Comparison of ENCODE assay signal across 23 mouse cellular contexts in genomic region chr4:8154589-8155198, GRCm38 (mm10).
DNase-seq lines count a peak whose midpoint lies in the region; ATAC-seq and TF ChIP-seq lines count a peak whose summit lies in the region.
"Had no signal": no experiment of that assay in that cellular context is flagged by ENCODE, and none has a peak within 500 bp of the region (broad histone marks: within the 10 kb centered on the region; RNA-seq: fewer than 3 reads in every experiment).

No protein-coding gene starts in this region.

- no peak for TF ChIP-seq POLR2A in liver, adult 2 months (IDR thresholded peaks at IDR 0.05; ENCODE audit: extremely low read depth, insufficient read depth, low read length)

- 73% methylated on average over 6 of the region's 6 CpGs for WGBS in kidney, embryonic 14.5 days
- 90% methylated on average over 6 of the region's 6 CpGs for WGBS in liver, adult 2 months
- WGBS in liver, embryonic 12.5 days (ENCODE audit: insufficient replicate concordance) = 65% methylated on average over 6 of the region's 6 CpGs

- TF ChIP-seq CTCF in liver, adult 2 months (IDR thresholded peaks at IDR 0.05; ENCODE audit: low read depth, low read length) = no peak

- H3K27ac ChIP-seq in kidney, embryonic 14.5 days (ENCODE audit: low read depth, low read length) = no peak overlapping the region
- H3K27ac ChIP-seq in liver, adult 2 months (replicated peaks; ENCODE audit: insufficient read depth, low read depth, low read length) = no peak overlapping the region
- no peak overlapping the region for H3K27ac ChIP-seq in liver, embryonic 12.5 days
- H3K27ac ChIP-seq in ES-E14 (ENCODE audit: insufficient read depth, low read depth, low read length, poor library complexity, severe bottlenecking) = peak overlapping the region; percentile 61
- H3K27ac ChIP-seq: embryonic facial prominence, embryonic 10.5 days; forebrain, embryonic 13.5 days; gastrocnemius, adult 2 months; heart, adult 2 months; heart, embryonic 15.5 days; hindbrain, embryonic 13.5 days; hindbrain, postnatal 0 days had no signal

- H3K4me2 ChIP-seq in kidney, embryonic 14.5 days (replicated peaks; ENCODE audit: low read depth, low read length) = no peak overlapping the region
- no peak overlapping the region for H3K4me2 ChIP-seq in liver, embryonic 12.5 days
- H3K4me2 ChIP-seq: forebrain, embryonic 13.5 days; heart, embryonic 11.5 days; heart, embryonic 15.5 days; hindbrain, embryonic 13.5 days had no signal

- H3K4me3 ChIP-seq in kidney, embryonic 14.5 days (ENCODE audit: low read length) = no peak overlapping the region
- H3K4me3 ChIP-seq in liver, adult 2 months (ENCODE audit: insufficient read depth, low read depth, low read length) = no peak overlapping the region
- no peak overlapping the region for H3K4me3 ChIP-seq in liver, embryonic 12.5 days
- H3K4me3 ChIP-seq in ES-E14 (ENCODE audit: insufficient read depth in 1 of 2, low read depth in 1 of 2, low read length in 2 of 2, poor library complexity in 1 of 2, severe bottlenecking in 1 of 2) = no peak overlapping the region
- H3K4me3 ChIP-seq: embryonic facial prominence, embryonic 10.5 days; forebrain, embryonic 13.5 days; gastrocnemius, adult 2 months; heart, adult 2 months; heart, embryonic 15.5 days; hindbrain, embryonic 13.5 days had no signal

- no peak for DNase-seq in kidney, adult 18-20 months
- DNase-seq in liver, adult 2 months (ENCODE audit: extremely low read depth, low read depth, low spot score) = peak; percentile 8
- DNase-seq in ES-E14 (ENCODE audit: low read depth, low spot score) = peak; percentile 70
- no peak for DNase-seq in gastrocnemius, postnatal 4 days (ENCODE audit: low spot score in 2 of 2)
- DNase-seq: adrenal gland, adult 8-10 months; adrenal gland, postnatal 36 days; cerebellum, adult 2 months; cerebellum, postnatal 10 days; forebrain, postnatal 0 days; gastrocnemius, adult 2 months; gastrocnemius, postnatal 36 days; heart, adult 2 months; heart, postnatal 14 days had no signal

- peak; percentile 32; the same call in 1 of the 2 replicates for ATAC-seq in kidney, embryonic 14.5 days (ENCODE audit: low FRiP score, low TSS enrichment)
- ATAC-seq in liver, embryonic 12.5 days = no peak
- ATAC-seq in granulocyte monocyte progenitor cell, adult 5-6 weeks (replicated peaks; ENCODE audit: poor library complexity, severe bottlenecking) = no peak
- ATAC-seq: forebrain, embryonic 13.5 days; forebrain, postnatal 0 days; hindbrain, postnatal 0 days had no signal

- H3K36me3 ChIP-seq in kidney, embryonic 14.5 days (ENCODE audit: control insufficient read depth, insufficient read depth, low read length) = no peaks in the 10 kb centered on the region
- peaks cover 17% of the 10 kb centered on the region for H3K36me3 ChIP-seq in liver, adult 2 months (ENCODE audit: control insufficient read depth, insufficient read depth, low read length)
- no peaks in the 10 kb centered on the region for H3K36me3 ChIP-seq in liver, embryonic 12.5 days
- no peaks in the 10 kb centered on the region for H3K36me3 ChIP-seq in ES-E14 (ENCODE audit: control insufficient read depth, insufficient read depth, low read length, poor library complexity, severe bottlenecking)
- H3K36me3 ChIP-seq: embryonic facial prominence, embryonic 10.5 days; heart, embryonic 15.5 days; hindbrain, embryonic 13.5 days had no signal

- H3K9me3 ChIP-seq in kidney, embryonic 14.5 days (ENCODE audit: control insufficient read depth, low read length) = no peaks in the 10 kb centered on the region
- no peaks in the 10 kb centered on the region for H3K9me3 ChIP-seq in liver, embryonic 12.5 days (replicated peaks)
- no peaks in the 10 kb centered on the region for H3K9me3 ChIP-seq in ES-E14 (ENCODE audit: control insufficient read depth, insufficient read depth, low read depth, low read length)
- H3K9me3 ChIP-seq: embryonic facial prominence, embryonic 10.5 days; forebrain, embryonic 13.5 days; heart, embryonic 15.5 days; hindbrain, embryonic 13.5 days had no signal

- no peak overlapping the region for H3K9ac ChIP-seq in kidney, embryonic 14.5 days (ENCODE audit: low read depth, low read length)
- no peak overlapping the region for H3K9ac ChIP-seq in liver, adult 2 months (ENCODE audit: low read depth, low read length)
- no peak overlapping the region for H3K9ac ChIP-seq in liver, embryonic 12.5 days
- no peak overlapping the region for H3K9ac ChIP-seq in ES-E14 (ENCODE audit: insufficient read depth, low read depth, low read length, poor library complexity, severe bottlenecking)
- H3K9ac ChIP-seq: forebrain, embryonic 13.5 days; forebrain, postnatal 0 days; heart, embryonic 15.5 days; hindbrain, embryonic 13.5 days had no signal

- H3K79me2 ChIP-seq in liver, adult 2 months (ENCODE audit: control insufficient read depth, insufficient read depth, low read length) = peaks cover 5% of the 10 kb centered on the region; the same call in 1 of the 2 replicates

- no peaks in the 10 kb centered on the region for H3K4me1 ChIP-seq in kidney, embryonic 14.5 days (ENCODE audit: control insufficient read depth, insufficient read depth, low read length)
- no peaks in the 10 kb centered on the region for H3K4me1 ChIP-seq in liver, adult 2 months (ENCODE audit: control insufficient read depth, insufficient read depth, low read length)
- no peaks in the 10 kb centered on the region for H3K4me1 ChIP-seq in liver, embryonic 12.5 days
- H3K4me1 ChIP-seq in ES-E14 (ENCODE audit: control insufficient read depth in 2 of 2, insufficient read depth in 2 of 2, low read length in 2 of 2, poor library complexity in 1 of 2) = peaks cover 0 to 3% of the 10 kb centered on the region in 2 experiments; a peak in 1 of 4 replicates
- H3K4me1 ChIP-seq: embryonic facial prominence, embryonic 10.5 days; forebrain, embryonic 13.5 days; heart, embryonic 15.5 days; hindbrain, embryonic 13.5 days had no signal

- no peaks in the 10 kb centered on the region for H3K27me3 ChIP-seq in kidney, embryonic 14.5 days (ENCODE audit: control insufficient read depth, insufficient read depth, low read length)
- H3K27me3 ChIP-seq in liver, adult 2 months (ENCODE audit: control insufficient read depth, insufficient read depth, low read length) = no peaks in the 10 kb centered on the region
- no peaks in the 10 kb centered on the region for H3K27me3 ChIP-seq in liver, embryonic 12.5 days (replicated peaks)
- H3K27me3 ChIP-seq: CH12.LX; forebrain, embryonic 13.5 days; heart, embryonic 15.5 days; hindbrain, embryonic 13.5 days had no signal

- in situ Hi-C loops in ES-E14 (cut with MboI; ENCODE audit: low sequenced_read_pairs in 2 of 2, unreplicated experiment in 2 of 2) = no loop called here

TF ChIP-seq in ES-E14, 5 proteins besides CTCF, POLR2A, EP300 and RAD21:
- TF ChIP-seq HCFC1 (IDR thresholded peaks at IDR 0.05; ENCODE audit: borderline replicate concordance, insufficient read depth, low read length) (no peak), ZC3H11A (IDR thresholded peaks at IDR 0.05; ENCODE audit: borderline replicate concordance, low read depth, low read length) (no peak), MAFK (IDR thresholded peaks at IDR 0.05; ENCODE audit: insufficient read depth, low read depth, low read length) (no peak), ZNF384 (IDR thresholded peaks at IDR 0.05; ENCODE audit: low read depth, low read length) (no peak), CHD2 (IDR thresholded peaks at IDR 0.05; ENCODE audit: low read depth, low read length) (no peak)

Comparison
In these comparisons a context has a peak if more than half of its experiments do, and no peak if none do; other contexts are left out.
1. DNase-seq: peak in liver, adult 2 months (single experiment) and ES-E14 (single experiment); none in kidney, adult 18-20 months (single experiment) and gastrocnemius, postnatal 4 days (0 of 2).